Mouse (Mus musculus) heart, embryonic 14.5 days (tissue): ENCODE data around the gene Necab3. TPM values are rescaled to one million over a fixed set of nuclear protein-coding genes. Genes with fewer than 3 reads are reported as not detected.

Experiments
- ATAC-seq: fragments of 200-750 bp; cut with Nextera tagmentation; 2 replicates; pipeline ENCODE4 v1.8.0; 2017; ENCODE audit warnings: low read depth, moderate TSS enrichment; ENCODE audit not compliant: insufficient number of reproducible peaks, insufficient read depth, low FRiP score
- H3K27ac ChIP-seq, 2 experiments: fragments of 200-500 bp in 1 of 2; fragments of 300-500 bp in 1 of 2; sonication (generic) in 1 of 2; replicated peaks in 1 of 2; 2 replicates each; pipeline ENCODE4 v1.5.1; 2012 to 2014; ENCODE audit warnings: low read depth in 2 of 2, low read length in 2 of 2, control low read depth in 1 of 2, mild to moderate bottlenecking in 1 of 2, mixed read lengths in 1 of 2; ENCODE audit not compliant: control insufficient read depth in 1 of 2, insufficient read depth in 1 of 2
- H3K27me3 ChIP-seq: fragments of 300-500 bp; sonication (generic); 2 replicates; pipeline ENCODE4 v1.6.1; 2014; ENCODE audit warnings: mild to moderate bottlenecking, low read length, control low read depth; ENCODE audit not compliant: control insufficient read depth, insufficient read depth
- H3K36me3 ChIP-seq: fragments of 300-500 bp; sonication (generic); 2 replicates; pipeline ENCODE4 v1.6.1; 2014; ENCODE audit warnings: mild to moderate bottlenecking, control low read depth, low read length, mixed read lengths; ENCODE audit not compliant: control insufficient read depth, insufficient read depth
- H3K4me1 ChIP-seq, 2 experiments: fragments of 200-500 bp in 1 of 2; fragments of 300-500 bp in 1 of 2; sonication (generic) in 1 of 2; 2 replicates each; pipeline ENCODE4 v1.6.1; 2012 to 2014; ENCODE audit warnings: low read length in 2 of 2, control low read depth in 1 of 2, mixed read lengths in 1 of 2; ENCODE audit not compliant: control insufficient read depth in 2 of 2, insufficient read depth in 2 of 2
- H3K4me2 ChIP-seq: fragments of 300-500 bp; sonication (generic); 2 replicates; pipeline ENCODE4 v1.6.1; 2014; ENCODE audit warnings: mild to moderate bottlenecking, low read length
- H3K4me3 ChIP-seq, 2 experiments: fragments of 200-500 bp in 1 of 2; fragments of 300-500 bp in 1 of 2; sonication (generic) in 1 of 2; 2 replicates each; pipeline ENCODE4 v1.5.1; 2012 to 2014; ENCODE audit warnings: low read length in 2 of 2, mild to moderate bottlenecking in 2 of 2, control low read depth in 1 of 2, low read depth in 1 of 2, moderate library complexity in 1 of 2; ENCODE audit not compliant: control insufficient read depth in 1 of 2, insufficient read depth in 1 of 2
- H3K9ac ChIP-seq: fragments of 300-500 bp; sonication (generic); 2 replicates; pipeline ENCODE4 v1.6.1; 2014; ENCODE audit warnings: mild to moderate bottlenecking, low read length
- H3K9me3 ChIP-seq: fragments of 300-500 bp; sonication (generic); 2 replicates; pipeline ENCODE4 v1.6.1; 2016; ENCODE audit warnings: low read length, control low read depth; ENCODE audit not compliant: control insufficient read depth
- whole genome bisulfite sequencing: fragments of 180-500 bp; shearing (Covaris S2); extraction: QIAGEN DNeasy Blood & Tissue Kit; methylation state at CpG from one replicate; pipeline ENCODE4 v1.1.7; 2014; 5-methylcytosine and 5-hydroxymethylcytosine counted together
- polyA plus RNA-seq: library from polyadenylated mRNA; unstranded; fragments of >200 nt; fragmentation: Nextera tagmentation; extraction: Ambion mirVana; gene quantifications from 2 replicates; pipeline ENCODE4 v1.2.1, GENCODE M21; 2014

Gene Necab3
- 1.7 and 1.9 TPM in 2 replicates for polyA plus RNA-seq

- H3K27ac ChIP-seq: no peak within 1 kb of the TSS
- no peak for ATAC-seq
Measured at GRCm38 (mm10) chr2:154558264-154559039, at the start of gene Necab3. Necab3 (minus strand) TSS chr2:154558890.

GRCm38 (mm10) chr2:154606965-154607364 lies 48.3 kb upstream of the Necab3 start:
- H3K27me3 ChIP-seq: no peaks in the 10 kb centered on the region
- WGBS: 59% methylated on average over 1 of the region's 1 CpGs
- ATAC-seq: no peak

More at GRCm38 (mm10) chr2:154558264-154559039, at the start of gene Necab3:
- Histone ChIP-seq H3K27me3 (peaks cover 5% of the 10 kb centered on the region; the same call in 1 of the 2 replicates), H3K9me3 (no peaks in the 10 kb centered on the region), H3K4me1 (peaks cover 8 to 17% of the 10 kb centered on the region in 2 experiments; a peak in 3 of 4 replicates), H3K4me3 (peak within 1 kb of the TSS; percentile 31 to 33), H3K9ac (peak within 1 kb of the TSS; percentile 53; the same call in 1 of the 2 replicates), H3K4me2 (peak within 1 kb of the TSS; percentile 71), H3K36me3 (peaks cover 31% of the 10 kb centered on the region)
- 4% methylated on average over 34 of the region's 34 CpGs for WGBS

GRCm38 (mm10) chr2:154604156-154604555 lies 45.5 kb upstream of the Necab3 start:
- H3K27me3 ChIP-seq: no peaks in the 10 kb centered on the region
- peak overlapping the region; percentile 58 for H3K4me2 ChIP-seq
- WGBS: 29% methylated on average over 7 of the region's 7 CpGs
- peak overlapping the region; percentile 30 to 62; a peak in 3 of 4 replicates for H3K4me3 ChIP-seq
- H3K9ac ChIP-seq: peak overlapping the region; percentile 60
- no peaks in the 10 kb centered on the region for H3K36me3 ChIP-seq
- no peak for ATAC-seq
- peak overlapping the region in 1 of 2 experiments; percentile 24; a peak in 1 of 4 replicates for H3K27ac ChIP-seq
- no peaks in the 10 kb centered on the region for H3K9me3 ChIP-seq
- peaks cover 3 to 10% of the 10 kb centered on the region in 2 experiments; a peak in 3 of 4 replicates for H3K4me1 ChIP-seq

More at GRCm38 (mm10) chr2:154606965-154607364, 48.3 kb upstream of the Necab3 start:
- no peak overlapping the region for H3K4me3 ChIP-seq
- H3K9ac ChIP-seq: no peak overlapping the region
- H3K4me1 ChIP-seq: peaks cover 3 to 6% of the 10 kb centered on the region in 2 experiments; a peak in 3 of 4 replicates
- no peaks in the 10 kb centered on the region for H3K9me3 ChIP-seq
- H3K4me2 ChIP-seq: no peak overlapping the region
- H3K27ac ChIP-seq: no peak overlapping the region
- no peaks in the 10 kb centered on the region for H3K36me3 ChIP-seq

- Histone ChIP-seq H3K9ac (peak within 1 kb of the TSS; percentile 75), H3K9me3 (no peaks in the 10 kb centered on the region), H3K27ac (peak within 1 kb of the TSS; percentile 6 to 24; a peak in 2 of 4 replicates), H3K4me2 (peak within 1 kb of the TSS; percentile 58), H3K36me3 (no peaks in the 10 kb centered on the region), H3K4me1 (peaks cover 3 to 10% of the 10 kb centered on the region in 2 experiments; a peak in 3 of 4 replicates), H3K4me3 (peak within 1 kb of the TSS; percentile 62 to 70), H3K27me3 (no peaks in the 10 kb centered on the region)
- under 1% methylated on average over 13 of the region's 13 CpGs for WGBS
- peak; percentile 100 for ATAC-seq
Measured at GRCm38 (mm10) chr2:154603638-154604153, 45.0 kb upstream of the Necab3 start, which contains the start of gene Pxmp4. Pxmp4 (minus strand) TSS chr2:154603708.

- H3K4me3 ChIP-seq: peak overlapping the region; percentile 62 to 70
- H3K4me1 ChIP-seq: peaks cover 3 to 10% of the 10 kb centered on the region in 2 experiments; a peak in 3 of 4 replicates
- WGBS: 10% methylated on average over 22 of the region's 22 CpGs
- H3K9ac ChIP-seq: peak overlapping the region; percentile 75
- no peaks in the 10 kb centered on the region for H3K27me3 ChIP-seq
- no peaks in the 10 kb centered on the region for H3K9me3 ChIP-seq
- ATAC-seq: no peak
- no peaks in the 10 kb centered on the region for H3K36me3 ChIP-seq
- H3K4me2 ChIP-seq: peak overlapping the region; percentile 58
- peak overlapping the region; percentile 6 to 15; a peak in 2 of 4 replicates for H3K27ac ChIP-seq
Measured at GRCm38 (mm10) chr2:154603007-154603637, 44.4 kb upstream of the Necab3 start.

- H3K4me1 ChIP-seq: peaks cover 3 to 10% of the 10 kb centered on the region in 2 experiments; a peak in 3 of 4 replicates
- no peak overlapping the region for H3K4me2 ChIP-seq
- no peak overlapping the region for H3K27ac ChIP-seq
- whole genome bisulfite sequencing: 73% methylated on average over 3 of the region's 3 CpGs
- no peaks in the 10 kb centered on the region for H3K36me3 ChIP-seq
- ATAC-seq: no peak
- H3K9ac ChIP-seq: no peak overlapping the region
- no peaks in the 10 kb centered on the region for H3K9me3 ChIP-seq
- H3K27me3 ChIP-seq: no peaks in the 10 kb centered on the region
- H3K4me3 ChIP-seq: no peak overlapping the region
Measured at GRCm38 (mm10) chr2:154601324-154601723, 42.6 kb upstream of the Necab3 start.

- Histone ChIP-seq H3K4me1 (peaks cover 3 to 12% of the 10 kb centered on the region in 2 experiments; a peak in 3 of 4 replicates), H3K4me3 (no peak overlapping the region), H3K9ac (no peak overlapping the region), H3K27me3 (no peaks in the 10 kb centered on the region), H3K4me2 (no peak overlapping the region), H3K36me3 (no peaks in the 10 kb centered on the region), H3K27ac (no peak overlapping the region), H3K9me3 (no peaks in the 10 kb centered on the region)
- WGBS: 76% methylated on average over 6 of the region's 6 CpGs
- no peak for ATAC-seq
Measured at GRCm38 (mm10) chr2:154600586-154600985, 41.9 kb upstream of the Necab3 start.
